Mouse (Mus musculus) duodenum, adult 2 months (tissue): ENCODE measurements around the gene Ifna13. TPM values are rescaled to one million over a fixed set of nuclear protein-coding genes. Genes with fewer than 3 reads are reported as not detected.

Experiments used
- polyA plus RNA-seq: library from polyadenylated mRNA; depleted of rRNA; stranded (reverse); fragments of >200 nt; gene quantifications from 2 replicates; pipeline ENCODE4 v1.2.3, GENCODE M21; 2012; ENCODE audit warnings: low replicate concordance; rRNA removed

The Ifna13 gene
- not detected in 2 replicates for polyA plus RNA-seq

GRCm38 (mm10) chr4:88644359-88644758, at the start of gene Ifna13:
Gene Ifna13, minus strand, starts transcription at chr4:88644459.

GRCm38 (mm10) chr4:88691259-88691658, 47.0 kb upstream of the Ifna13 start, which contains the start of gene Ifnab:
Gene Ifnab, minus strand, starts transcription at chr4:88691359.

GRCm38 (mm10) chr4:88683812-88684211, 39.6 kb upstream of the Ifna13 start, which contains the start of gene Ifna2:
Gene Ifna2, minus strand, starts transcription at chr4:88683912.

GRCm38 (mm10) chr4:88676824-88677223, 32.6 kb upstream of the Ifna13 start, which contains the start of gene Ifna16:
Gene Ifna16, minus strand, starts transcription at chr4:88676924.

DNA sequence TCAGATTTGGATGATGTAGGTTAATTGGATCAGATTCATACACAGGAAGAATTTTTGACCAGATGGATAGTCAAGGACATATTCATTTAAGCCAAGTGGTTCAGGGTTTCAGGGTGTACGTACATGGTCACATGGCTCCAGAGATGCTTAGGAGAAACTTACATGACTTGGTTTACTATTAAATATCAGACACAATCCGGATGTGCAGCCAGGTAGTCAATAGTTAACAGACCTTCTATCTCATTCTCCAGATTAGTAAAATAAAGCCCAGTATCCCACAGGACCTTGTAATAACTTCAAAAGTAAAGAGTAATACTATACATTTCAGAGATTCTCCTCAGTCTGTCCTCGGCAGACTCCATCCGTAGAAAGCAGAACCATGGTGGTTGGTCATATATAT, 9.9 kb downstream of the Ifna13 start, which contains the start of gene C87499:
Gene C87499 (minus strand): TSS at position 101 of the 400 bp plus-strand sequence.

DNA sequence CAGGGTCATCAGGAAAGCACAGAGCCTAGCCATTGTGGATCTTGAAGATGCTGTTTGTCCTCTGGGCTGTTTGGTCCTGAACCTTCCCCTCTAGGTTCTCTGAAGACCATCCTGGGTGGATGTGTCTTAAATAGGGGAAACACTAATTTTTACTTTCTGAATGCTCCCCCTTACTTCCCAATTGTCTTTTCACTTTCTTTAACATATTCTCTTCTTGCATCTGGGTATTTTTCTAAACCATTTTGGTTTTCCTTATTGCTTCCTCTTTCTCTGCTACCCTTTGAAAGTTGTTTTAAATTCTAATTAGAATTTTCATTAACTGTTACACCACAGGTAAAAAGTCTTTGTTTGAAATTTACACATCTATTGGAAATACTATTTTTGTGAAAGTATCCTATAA, 41.0 kb downstream of the Ifna13 start, which contains the start of gene Ifna12:
Gene Ifna12 (minus strand): TSS at position 101 of the 400 bp plus-strand sequence.

Other genes with a start within 250 kb of the Ifna13 start
- 0.18 and 0.39 TPM in 2 replicates for gene Hacd4, start 205.5 kb downstream of the Ifna13 start, polyA plus RNA-seq
- gene Ifnb1, start 121.7 kb downstream of the Ifna13 start, polyA plus RNA-seq: not detected in 2 replicates
- not detected in 2 replicates for gene Ifna15, start 86.2 kb downstream of the Ifna13 start, polyA plus RNA-seq
- gene Ifna14, start 72.7 kb downstream of the Ifna13 start, polyA plus RNA-seq: not detected in 2 replicates
- not detected in 2 replicates for gene Ifna9, start 52.1 kb downstream of the Ifna13 start, polyA plus RNA-seq
- not detected in 2 replicates for gene Ifna12, start 41.1 kb downstream of the Ifna13 start, polyA plus RNA-seq
- not detected in 2 replicates for gene C87499, start 10.0 kb downstream of the Ifna13 start, polyA plus RNA-seq
- not detected in 2 replicates for gene Ifna16, start 32.5 kb upstream of the Ifna13 start, polyA plus RNA-seq
- not detected in 2 replicates for gene Ifna2, start 39.5 kb upstream of the Ifna13 start, polyA plus RNA-seq
- gene Ifnab, start 46.9 kb upstream of the Ifna13 start, polyA plus RNA-seq: not detected in 2 replicates
- gene Gm26566, start 77.3 kb upstream of the Ifna13 start, polyA plus RNA-seq: 0.11 and 0.27 TPM in 2 replicates
- 5.4 and 7.9 TPM in 2 replicates for gene Klhl9, start 78.0 kb upstream of the Ifna13 start, polyA plus RNA-seq
- not detected in 2 replicates for gene Gm13271, start 110.4 kb upstream of the Ifna13 start, polyA plus RNA-seq
- gene Gm13283, start 115.7 kb upstream of the Ifna13 start, polyA plus RNA-seq: not detected in 2 replicates
- not detected in 2 replicates for gene Gm13290, start 129.4 kb upstream of the Ifna13 start, polyA plus RNA-seq
- gene Gm13289, start 132.5 kb upstream of the Ifna13 start, polyA plus RNA-seq: not detected in 2 replicates
- not detected in 2 replicates for gene Gm13272, start 135.4 kb upstream of the Ifna13 start, polyA plus RNA-seq
- gene Ifnz, start 137.7 kb upstream of the Ifna13 start, polyA plus RNA-seq: not detected in 2 replicates
- gene Gm13276, start 141.2 kb upstream of the Ifna13 start, polyA plus RNA-seq: not detected in 2 replicates
- not detected in 2 replicates for gene Gm13277, start 144.2 kb upstream of the Ifna13 start, polyA plus RNA-seq
- gene Gm13278, start 147.1 kb upstream of the Ifna13 start, polyA plus RNA-seq: not detected in 2 replicates
- not detected in 2 replicates for gene Gm13275, start 150.0 kb upstream of the Ifna13 start, polyA plus RNA-seq
- not detected in 2 replicates for gene Gm13279, start 152.9 kb upstream of the Ifna13 start, polyA plus RNA-seq
- gene Gm13285, start 155.2 kb upstream of the Ifna13 start, polyA plus RNA-seq: not detected in 2 replicates
- 0.49 TPM in 1 of 2 replicates, not detected in the other for gene Gm13287, start 158.8 kb upstream of the Ifna13 start, polyA plus RNA-seq
- not detected in 2 replicates for gene Gm13288, start 161.1 kb upstream of the Ifna13 start, polyA plus RNA-seq
- not detected in 2 replicates for gene Ifna7, start 171.8 kb upstream of the Ifna13 start, polyA plus RNA-seq
- not detected in 2 replicates for gene Ifna11, start 175.5 kb upstream of the Ifna13 start, polyA plus RNA-seq
- gene Ifna6, start 183.0 kb upstream of the Ifna13 start, polyA plus RNA-seq: not detected in 2 replicates
- not detected in 2 replicates for gene Ifna5, start 191.1 kb upstream of the Ifna13 start, polyA plus RNA-seq
- not detected in 2 replicates for gene Ifna4, start 197.4 kb upstream of the Ifna13 start, polyA plus RNA-seq
- gene Ifna1, start 205.6 kb upstream of the Ifna13 start, polyA plus RNA-seq: not detected in 2 replicates
- gene Ifne, start 235.7 kb upstream of the Ifna13 start, polyA plus RNA-seq: 0.21 TPM in 1 of 2 replicates, not detected in the other